Mouse (Mus musculus) left cerebral cortex, postnatal 4 days (tissue): ENCODE data around the gene Pycard. TPM values are rescaled to one million over a fixed set of nuclear protein-coding genes. Genes with fewer than 3 reads are reported as not detected.
"Not testable (repeated sequence)": the region's sequence is repeated elsewhere in the genome, so short reads cannot be mapped to it uniquely, and the experiment has no call there.

Experiments
- DNase-seq: peaks from one replicate; pipeline ENCODE4 v3.0.0-alpha.2; 2022
- intact Hi-C: fragments of 180-260 bp; cut with DNase I; formaldehyde crosslinking; loops from one replicate; pipeline ENCODE4 v1.15.1; 2025
- total RNA-seq, 2 experiments: library from RNA; stranded (reverse); gene quantifications; 2 replicates each; pipeline ENCODE4 v1.2.3; 2021

Pycard gene
- total RNA-seq, 2 experiments from 2014 or later = 2.4 to 3.3 TPM

- DNase-seq = no peak
- intact Hi-C loops = no loop called here
These were observed 49.1 kb downstream of the Pycard start for GRCm38 (mm10) chr7:127944614-127945013.

- DNase-seq, intact Hi-C loops: not testable (repeated sequence)
These were observed 51.6 kb downstream of the Pycard start for GRCm38 (mm10) chr7:127942097-127942496.

Other genes starting within 250 kb of the Pycard start
- 100 to 1,000 TPM; 143 to 148 TPM for gene Fbxl19, start 249.3 kb downstream of the Pycard start, total RNA-seq
- 10 to 100 TPM; 14.2 to 15.1 TPM for gene Orai3, start 224.1 kb downstream of the Pycard start, total RNA-seq
- 10 to 100 TPM; 46.2 to 47.4 TPM for gene Setd1a, start 217.2 kb downstream of the Pycard start, total RNA-seq
- gene Gm49388, start 208.3 kb downstream of the Pycard start, total RNA-seq = 1 to 10 TPM; 2.2 to 3.1 TPM
- 1 to 10 TPM; 3.3 to 5.8 TPM for gene Hsd3b7, start 193.3 kb downstream of the Pycard start, total RNA-seq
- 10 to 100 TPM; 34.5 to 40.0 TPM for gene Stx4a, start 169.6 kb downstream of the Pycard start, total RNA-seq
- gene Stx1b, start 169.3 kb downstream of the Pycard start, total RNA-seq = 100 to 1,000 TPM; 193 to 215 TPM
- gene Zfp646, start 117.6 kb downstream of the Pycard start, total RNA-seq = 10 to 100 TPM; 36.3 to 38.0 TPM
- 10 to 100 TPM; 33.1 to 36.4 TPM for gene Zfp668, start 117.0 kb downstream of the Pycard start, total RNA-seq
- under 1 TPM; 0.54 to 0.90 TPM for gene Prss53, start 102.9 kb downstream of the Pycard start, total RNA-seq
- not detected for gene Gm21974, start 98.4 kb downstream of the Pycard start, total RNA-seq
- gene Vkorc1, start 98.2 kb downstream of the Pycard start, total RNA-seq = 10 to 100 TPM; 27.4 to 28.2 TPM
- gene Bckdk, start 89.8 kb downstream of the Pycard start, total RNA-seq = 10 to 100 TPM; 39.2 to 43.5 TPM
- gene Kat8, start 81.4 kb downstream of the Pycard start, total RNA-seq = 10 to 100 TPM; 28.1 to 31.1 TPM
- 1 to 10 TPM in 1 of 2 experiments, under 1 TPM in 1; 0.54 to 1.6 TPM for gene Prss8, start 63.8 kb downstream of the Pycard start, total RNA-seq
- gene Prss36, start 47.1 kb downstream of the Pycard start, total RNA-seq = 10 to 100 TPM; 13.5 to 15.5 TPM
- gene Fus, start 26.4 kb downstream of the Pycard start, total RNA-seq = 100 to 1,000 TPM; 504 to 524 TPM
- under 1 TPM; 0.26 to 0.56 TPM for gene Trim72, start 10.1 kb upstream of the Pycard start, total RNA-seq
- 1 to 10 TPM; 2.1 to 2.2 TPM for gene Itgam, start 68.8 kb upstream of the Pycard start, total RNA-seq
- not detected for gene Gm49368, start 68.8 kb upstream of the Pycard start, total RNA-seq
- gene Itgax, start 135.7 kb upstream of the Pycard start, total RNA-seq = under 1 TPM; 0.44 to 0.48 TPM
- under 1 TPM; 0.22 to 0.66 TPM for gene Itgad, start 160.5 kb upstream of the Pycard start, total RNA-seq
- gene Cox6a2, start 212.5 kb upstream of the Pycard start, total RNA-seq = 1 to 10 TPM; 3.2 TPM
- 10 to 100 TPM; 10.3 to 11.2 TPM for gene Armc5, start 243.5 kb upstream of the Pycard start, total RNA-seq
- gene 9130023H24Rik, start 244.2 kb upstream of the Pycard start, total RNA-seq = 1 to 10 TPM; 5.0 to 5.2 TPM